Comparison of ENCODE assay signal across 9 mouse cellular contexts in the genomic region with DNA sequence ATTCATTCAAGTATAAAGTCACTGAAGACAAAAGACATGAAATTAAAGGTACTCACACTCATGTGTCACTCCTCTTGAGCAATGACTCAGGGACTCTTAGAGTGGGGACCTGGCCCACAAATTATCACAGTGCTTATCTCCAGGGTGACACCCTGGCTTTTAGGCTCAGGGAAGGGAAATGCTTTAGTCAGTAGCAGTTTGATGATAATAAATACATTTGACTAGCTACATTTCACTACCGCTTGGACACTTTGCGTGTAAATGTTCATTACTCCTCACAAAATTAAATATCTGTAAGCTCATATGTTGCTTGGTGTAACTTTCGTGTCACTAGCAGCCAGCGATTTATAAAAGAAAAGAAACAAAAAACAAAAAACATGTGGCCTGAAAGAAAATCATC. TPM values are rescaled to one million over a fixed set of nuclear protein-coding genes. Genes with fewer than 3 reads are reported as not detected.
DNase-seq lines count a peak whose midpoint lies in the region; ATAC-seq and TF ChIP-seq lines count a peak whose summit lies in the region.
"Had no signal": no experiment of that assay in that cellular context is flagged by ENCODE, and none has a peak within 500 bp of the region (broad histone marks: within the 10 kb centered on the region; RNA-seq: fewer than 3 reads in every experiment).

No protein-coding gene starts in this region.

- no peak for ATAC-seq in kidney, embryonic 15.5 days (replicated peaks; ENCODE audit: low FRiP score)
- ATAC-seq in forebrain, embryonic 15.5 days (replicated peaks), result no peak
- no peak for ATAC-seq in stomach, postnatal 0 days (ENCODE audit: low FRiP score, low TSS enrichment)

- H3K36me3 ChIP-seq in kidney, embryonic 15.5 days, result no peaks in the 10 kb centered on the region; the same call in 1 of the 2 replicates
- no peaks in the 10 kb centered on the region for H3K36me3 ChIP-seq in forebrain, embryonic 15.5 days
- H3K36me3 ChIP-seq in stomach, postnatal 0 days (ENCODE audit: control insufficient read depth, insufficient read depth, low read length), result no peaks in the 10 kb centered on the region

- H3K9ac ChIP-seq in kidney, embryonic 15.5 days, result peak overlapping the region; percentile 71
- H3K9ac ChIP-seq in forebrain, embryonic 15.5 days (replicated peaks), result peak overlapping the region; percentile 90; the same call in 1 of the 2 replicates
- H3K9ac ChIP-seq in stomach, postnatal 0 days (ENCODE audit: low read length), result peak overlapping the region; percentile 86

- no peak for DNase-seq in kidney, adult 9 months
- DNase-seq in ZHBTc4 (ENCODE audit: low read depth, low spot score) (peak; percentile 8), liver (peak; percentile 78)
- DNase-seq in stomach, postnatal 0 days (ENCODE audit: low spot score), result no peak
- no peak for DNase-seq in gastrocnemius, postnatal 36 days
- DNase-seq in cerebellum, adult 8-10 months, result no peak

- H3K9me3 ChIP-seq in kidney, embryonic 15.5 days (replicated peaks), result no peaks in the 10 kb centered on the region
- no peaks in the 10 kb centered on the region for H3K9me3 ChIP-seq in forebrain, embryonic 15.5 days
- H3K9me3 ChIP-seq in stomach, postnatal 0 days (ENCODE audit: control insufficient read depth, low read length), result no peaks in the 10 kb centered on the region

- H3K4me2 ChIP-seq in kidney, embryonic 15.5 days, result peak overlapping the region; percentile 58
- H3K4me2 ChIP-seq in forebrain, embryonic 15.5 days (replicated peaks), result peak overlapping the region; percentile 58
- H3K4me2 ChIP-seq in stomach, postnatal 0 days (replicated peaks; ENCODE audit: low read depth), result peak overlapping the region; percentile 54

- H3K4me1 ChIP-seq in kidney, embryonic 15.5 days, result peaks cover 6% of the 10 kb centered on the region
- peaks cover 6% of the 10 kb centered on the region; the same call in 1 of the 2 replicates for H3K4me1 ChIP-seq in forebrain, embryonic 15.5 days
- H3K4me1 ChIP-seq in stomach, postnatal 0 days (replicated peaks; ENCODE audit: control insufficient read depth, insufficient read depth), result no peaks in the 10 kb centered on the region

- WGBS in kidney, embryonic 15.5 days, result 60% methylated on average over 4 of the region's 4 CpGs
- 75% methylated on average over 4 of the region's 4 CpGs for WGBS in forebrain, embryonic 15.5 days
- WGBS in stomach, postnatal 0 days, result 46% methylated on average over 4 of the region's 4 CpGs

- intact Hi-C loops in gastrocnemius, postnatal 36 days (cut with DNase I), result no loop called here

- TF ChIP-seq EP300 in stomach, postnatal 0 days (optimal IDR thresholded peaks at IDR 0.05), result no peak

- TF ChIP-seq CTCF in stomach, postnatal 0 days (IDR thresholded peaks at IDR 0.05; ENCODE audit: low read depth), result no peak

- no peaks in the 10 kb centered on the region for H3K27me3 ChIP-seq in kidney, embryonic 15.5 days
- H3K27me3 ChIP-seq in forebrain, embryonic 15.5 days, result no peaks in the 10 kb centered on the region
- H3K27me3 ChIP-seq in stomach, postnatal 0 days (ENCODE audit: control insufficient read depth, insufficient read depth, low read length), result no peaks in the 10 kb centered on the region

- peak overlapping the region; percentile 61 for H3K4me3 ChIP-seq in kidney, embryonic 15.5 days (replicated peaks)
- H3K4me3 ChIP-seq in forebrain, embryonic 15.5 days, result peak overlapping the region; percentile 79
- peak overlapping the region; percentile 66 for H3K4me3 ChIP-seq in stomach, postnatal 0 days (ENCODE audit: low read depth, low read length)

- H3K27ac ChIP-seq in kidney, embryonic 15.5 days, result peak overlapping the region; percentile 94
- H3K27ac ChIP-seq in forebrain, embryonic 15.5 days (replicated peaks), result peak overlapping the region; percentile 94; the same call in 1 of the 2 replicates
- peak overlapping the region; percentile 98 for H3K27ac ChIP-seq in stomach, postnatal 0 days (replicated peaks)

RNA-seq across cellular contexts. Expression of gene Rfesd, which starts 1.1 kb away (rescaled TPM):
- 18.9 and 20.2 TPM in 2 replicates for polyA plus RNA-seq in kidney, embryonic 15.5 days (2015; fragmentation: Nextera tagmentation; extraction: Ambion mirVana)
- polyA plus RNA-seq in forebrain, embryonic 15.5 days (2015; fragmentation: Nextera tagmentation; extraction: Ambion mirVana), result 21.4 and 22.1 TPM in 2 replicates
- polyA plus RNA-seq in stomach, postnatal 0 days (2015; fragmentation: Nextera tagmentation; extraction: Ambion mirVana), result 18.6 and 21.6 TPM in 2 replicates
- total RNA-seq in gastrocnemius, postnatal 36 days (2021), result 10 to 100 TPM; 17.6 to 19.6 TPM

RNA-seq across cellular contexts. Expression of gene Gpr150, which starts 39.3 kb away (rescaled TPM):
- 0.44 and 0.60 TPM in 2 replicates for polyA plus RNA-seq in kidney, embryonic 15.5 days (2015; fragmentation: Nextera tagmentation; extraction: Ambion mirVana)
- polyA plus RNA-seq in forebrain, embryonic 15.5 days (2015; fragmentation: Nextera tagmentation; extraction: Ambion mirVana), result 1.3 and 1.4 TPM in 2 replicates
- 0.12 and 0.18 TPM in 2 replicates for polyA plus RNA-seq in stomach, postnatal 0 days (2015; fragmentation: Nextera tagmentation; extraction: Ambion mirVana)
- not detected for total RNA-seq in gastrocnemius, postnatal 36 days (2021)
- total RNA-seq: neutrophil, adult 5-6 weeks had no signal

RNA-seq across cellular contexts. Expression of gene Spata9, which starts 50.5 kb away (rescaled TPM):
- polyA plus RNA-seq in kidney, embryonic 15.5 days (2015; fragmentation: Nextera tagmentation; extraction: Ambion mirVana), result 0.84 and 0.87 TPM in 2 replicates
- polyA plus RNA-seq in forebrain, embryonic 15.5 days (2015; fragmentation: Nextera tagmentation; extraction: Ambion mirVana), result 2.0 and 2.6 TPM in 2 replicates
- polyA plus RNA-seq in stomach, postnatal 0 days (2015; fragmentation: Nextera tagmentation; extraction: Ambion mirVana), result 0.30 and 0.42 TPM in 2 replicates
- not detected for total RNA-seq in gastrocnemius, postnatal 36 days (2021)
- total RNA-seq: neutrophil, adult 5-6 weeks had no signal

Comparison
In these comparisons a context has a peak if more than half of its experiments do, and no peak if none do; other contexts are left out.
1. DNase-seq: peak in ZHBTc4 (single experiment) and liver (single experiment); none in kidney, adult 9 months (single experiment), stomach, postnatal 0 days (single experiment), gastrocnemius, postnatal 36 days (0 of 2) and cerebellum, adult 8-10 months (single experiment).
2. Peak in every context shown above with its lines, with median percentiles within 50 percentile points of each other: H3K27ac ChIP-seq, H3K4me2 ChIP-seq, H3K4me3 ChIP-seq and H3K9ac ChIP-seq.